Mouse (Mus musculus) cerebral cortex, adult 2 months (tissue): Measurements from ENCODE around the gene Zfp273.

Source experiments
- WGBS: fragments of 180-500 bp; shearing (Covaris S2); methylation state at CpG from one replicate; pipeline ENCODE4 v1.1.7; 2018; 5-methylcytosine and 5-hydroxymethylcytosine counted together

Gene Zfp273

GRCm38 (mm10) chr13:67813710-67814660 is at the start of gene Zfp273:
Gene Zfp273 (plus strand): TSS chr13:67813740.
- WGBS = 2% methylated on average over 31 of the region's 31 CpGs

- WGBS = 5% methylated on average over 26 of the region's 26 CpGs
Measured at GRCm38 (mm10) chr13:67779265-67780221, 34.0 kb upstream of the Zfp273 start, which contains the start of gene Zfp493. Gene Zfp493 (plus strand): TSS chr13:67779693.

DNA sequence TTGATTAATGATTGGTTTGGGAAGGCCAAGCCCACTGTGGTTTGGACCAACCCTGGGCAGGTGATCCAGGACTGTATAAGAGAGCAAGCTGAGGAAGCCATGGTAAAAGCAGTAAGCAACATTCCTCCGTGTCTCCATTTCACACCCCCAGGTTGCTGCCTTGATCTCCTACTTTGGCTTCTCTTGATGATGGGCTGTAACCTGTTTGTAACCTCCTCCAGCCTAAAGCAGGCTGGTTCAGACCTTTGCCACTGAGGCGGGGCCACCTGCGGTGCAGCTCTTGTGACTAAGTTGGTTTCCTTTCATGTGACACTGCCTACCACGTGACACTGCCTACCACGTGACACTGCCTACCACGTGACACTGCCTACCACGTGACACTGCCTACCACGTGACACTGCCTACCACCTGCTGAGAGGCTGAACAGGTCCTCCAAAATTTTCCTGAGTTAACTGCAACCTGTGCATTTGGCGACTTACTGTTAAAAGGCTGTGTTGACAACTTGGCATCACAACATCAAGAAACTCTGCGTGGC is 21.6 kb upstream of the Zfp273 start:
- WGBS = 96% methylated on average over 10 of the region's 10 CpGs

GRCm38 (mm10) chr13:67798618-67799017 is 14.9 kb upstream of the Zfp273 start:
- WGBS = 63% methylated on average over 3 of the region's 3 CpGs

- 74% methylated on average over 3 of the region's 3 CpGs for WGBS
Measured at GRCm38 (mm10) chr13:67799151-67799550, 14.4 kb upstream of the Zfp273 start.

- WGBS = 75% methylated on average over 1 of the region's 1 CpGs
Measured at GRCm38 (mm10) chr13:67811651-67812210, 1.8 kb upstream of the Zfp273 start.

DNA sequence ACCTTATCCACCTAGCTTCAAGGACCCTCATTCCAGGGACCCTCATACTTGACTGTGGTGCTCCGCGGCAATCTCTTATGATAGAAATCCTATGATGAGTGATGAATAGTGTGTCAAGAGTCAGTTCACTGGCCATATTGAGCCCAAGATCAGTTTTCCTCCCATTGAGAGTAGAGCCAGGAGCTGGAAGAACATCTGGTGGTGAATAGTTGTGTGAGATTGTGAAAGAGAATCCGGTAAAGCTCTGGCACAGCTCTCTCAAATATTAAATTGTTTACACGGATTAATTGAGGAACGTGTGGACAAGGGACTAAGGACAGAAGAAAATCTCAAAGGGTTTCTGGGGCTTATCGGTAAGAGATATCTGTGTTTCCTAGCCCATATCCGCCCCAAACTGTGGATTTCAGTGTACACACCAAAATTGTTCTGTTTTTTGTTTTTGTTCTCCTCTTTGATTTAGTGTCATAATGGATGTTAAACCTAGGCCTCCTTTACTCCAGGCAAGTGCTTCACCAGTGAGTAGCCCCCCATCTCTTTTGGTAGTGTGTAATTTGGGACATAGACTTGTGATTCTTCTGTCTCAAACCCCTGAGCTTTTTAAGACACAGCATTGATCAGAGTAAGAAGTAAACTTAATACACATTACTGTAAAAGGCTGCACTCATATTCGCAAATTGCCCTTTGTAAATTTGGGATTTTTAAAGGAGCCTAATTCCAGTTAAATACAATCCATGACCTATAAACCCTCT is 405 bp upstream of the Zfp273 start:
- WGBS = 79% methylated on average over 8 of the region's 8 CpGs

- 48% methylated on average over 1 of the region's 1 CpGs for WGBS
Measured at GRCm38 (mm10) chr13:67818636-67819035, 5.1 kb downstream of the Zfp273 start.

GRCm38 (mm10) chr13:67830911-67831336 is 17.4 kb downstream of the Zfp273 start, which contains the start of gene Gm10037:
Gene Gm10037 (plus strand): TSS chr13:67831106.
- WGBS = 3% methylated on average over 14 of the region's 14 CpGs

DNA sequence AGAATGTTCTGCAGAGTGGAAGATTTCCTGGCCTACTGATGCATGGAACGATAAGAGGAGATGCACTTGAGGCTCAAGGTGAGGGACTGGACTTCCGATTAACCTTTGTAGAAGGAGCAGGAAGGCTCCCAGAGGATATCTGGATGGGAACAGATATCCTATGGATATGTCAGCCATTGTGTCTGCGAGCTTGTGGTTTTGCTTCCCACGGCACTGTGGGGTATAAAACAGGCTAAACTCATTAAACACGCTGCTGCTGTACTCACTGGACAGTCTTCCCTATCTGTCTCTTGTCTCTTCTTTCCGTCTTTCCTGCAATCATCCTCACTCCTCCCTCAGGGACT is 30.2 kb downstream of the Zfp273 start:
- WGBS = 41% methylated on average over 6 of the region's 6 CpGs

DNA sequence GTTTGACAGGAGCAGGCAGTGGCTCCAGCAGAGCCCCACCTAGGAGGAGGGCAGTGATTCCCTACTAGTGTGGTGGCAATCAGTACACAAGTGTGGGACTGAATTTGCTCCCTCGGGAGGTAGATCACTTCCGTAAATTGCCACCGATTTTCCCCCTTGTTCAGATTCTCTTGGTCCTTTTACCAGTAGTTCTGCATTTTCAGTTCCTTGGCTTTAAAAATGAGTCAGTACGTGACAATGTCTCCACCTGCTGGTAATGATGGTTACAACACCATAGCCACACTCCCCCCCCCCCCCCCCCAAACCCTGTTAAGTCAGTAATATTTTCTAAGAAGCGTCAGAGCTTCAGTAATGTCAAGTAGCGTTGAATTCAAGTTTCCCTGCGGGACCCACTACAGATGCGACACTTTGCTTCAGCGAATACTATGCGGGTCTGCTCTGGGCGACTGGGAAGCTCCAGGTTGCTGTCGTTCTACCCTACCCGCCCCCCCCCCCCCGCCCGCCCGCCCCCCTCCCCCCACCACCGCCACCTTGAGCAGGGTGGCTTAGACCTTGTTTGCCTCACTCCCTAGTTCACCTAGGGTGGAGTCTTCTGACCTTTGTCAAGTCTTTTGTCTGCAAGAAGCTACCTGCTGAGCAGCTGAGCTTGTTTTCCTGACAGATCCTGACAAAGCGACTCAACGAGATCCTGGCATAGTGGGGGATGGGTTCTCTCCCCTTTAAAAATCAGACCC is 30.7 kb downstream of the Zfp273 start:
- 1% methylated on average over 18 of the region's 19 CpGs for WGBS

DNA sequence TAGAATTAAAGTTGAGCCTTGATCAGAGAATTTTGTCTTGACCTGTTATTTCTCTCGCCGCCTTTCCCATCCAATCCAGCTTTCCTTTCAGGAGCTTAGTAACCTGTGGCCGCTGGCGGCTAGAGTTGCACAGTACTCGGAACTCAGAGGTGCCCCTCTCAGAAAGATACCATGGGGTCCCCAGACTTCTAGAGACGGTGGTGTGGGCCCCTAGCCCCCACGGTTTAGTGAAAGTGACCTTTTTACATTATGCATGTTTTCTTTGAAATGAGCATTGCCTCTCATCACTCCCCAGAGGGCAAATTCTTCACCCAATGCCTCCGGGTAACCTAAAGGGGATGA is 31.3 kb downstream of the Zfp273 start:
- 18% methylated on average over 8 of the region's 8 CpGs for WGBS

DNA sequence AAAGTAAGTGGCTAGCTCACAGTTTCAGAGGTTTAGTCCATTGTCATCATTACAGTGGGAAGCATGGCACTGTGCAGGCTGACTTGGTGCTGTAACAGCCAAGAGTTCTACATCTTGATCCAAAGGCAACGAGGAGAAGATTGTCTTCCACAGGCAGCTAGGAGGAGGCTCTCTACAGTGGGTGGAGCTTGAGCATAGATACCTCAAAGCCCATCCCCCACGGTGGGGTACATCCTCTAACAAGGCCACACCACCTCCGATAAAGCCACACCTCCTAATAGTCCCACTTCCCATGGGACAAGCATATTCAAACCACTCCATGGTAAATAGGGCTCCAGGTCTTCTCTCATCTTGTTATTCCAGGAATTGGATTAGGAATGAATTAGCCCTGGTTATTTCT is 36.8 kb downstream of the Zfp273 start:
- 74% methylated on average over 3 of the region's 3 CpGs for WGBS

DNA sequence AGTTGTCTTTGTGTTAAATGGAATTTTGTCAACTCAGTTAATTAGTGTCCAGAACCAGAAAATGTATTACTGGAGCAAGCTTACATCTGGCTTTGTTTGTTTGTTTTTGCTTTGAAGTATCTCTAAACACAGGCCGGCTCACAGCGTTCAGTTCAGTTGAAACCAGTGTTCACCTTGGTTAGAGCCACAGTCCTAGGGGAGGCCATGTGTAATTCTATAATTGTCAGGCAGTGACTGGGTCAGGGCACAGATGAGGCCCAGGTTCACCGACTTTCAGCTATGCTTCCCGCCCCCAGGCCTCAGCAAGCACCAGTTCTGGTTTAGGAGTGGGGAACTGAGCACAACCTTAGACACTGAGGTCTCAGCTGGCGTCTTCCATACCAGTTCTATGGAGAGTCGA is 39.6 kb downstream of the Zfp273 start:
- 89% methylated on average over 6 of the region's 6 CpGs for WGBS

DNA sequence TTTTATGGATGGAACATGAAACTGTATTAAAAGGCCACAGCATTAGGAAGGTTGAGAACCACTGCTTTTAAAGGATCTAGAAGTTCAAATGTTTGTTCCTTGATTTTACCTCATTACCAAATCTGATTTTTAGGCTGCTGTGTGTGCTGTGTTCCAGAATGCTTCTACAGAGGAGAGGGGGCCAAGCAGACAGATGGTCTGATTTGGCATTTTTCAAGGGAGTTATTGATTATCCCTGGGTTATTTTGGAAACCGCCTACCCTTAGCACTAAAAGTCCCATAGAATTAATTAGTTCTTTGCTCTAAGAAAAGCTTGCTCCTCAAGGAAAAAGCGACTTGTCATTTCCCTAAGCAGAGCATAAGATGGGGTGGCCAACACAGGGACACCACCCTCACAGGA is 40.4 kb downstream of the Zfp273 start:
- 62% methylated on average over 2 of the region's 2 CpGs for WGBS

- WGBS = 40% methylated on average over 1 of the region's 1 CpGs
Measured at GRCm38 (mm10) chr13:67857317-67857716, 43.8 kb downstream of the Zfp273 start.

DNA sequence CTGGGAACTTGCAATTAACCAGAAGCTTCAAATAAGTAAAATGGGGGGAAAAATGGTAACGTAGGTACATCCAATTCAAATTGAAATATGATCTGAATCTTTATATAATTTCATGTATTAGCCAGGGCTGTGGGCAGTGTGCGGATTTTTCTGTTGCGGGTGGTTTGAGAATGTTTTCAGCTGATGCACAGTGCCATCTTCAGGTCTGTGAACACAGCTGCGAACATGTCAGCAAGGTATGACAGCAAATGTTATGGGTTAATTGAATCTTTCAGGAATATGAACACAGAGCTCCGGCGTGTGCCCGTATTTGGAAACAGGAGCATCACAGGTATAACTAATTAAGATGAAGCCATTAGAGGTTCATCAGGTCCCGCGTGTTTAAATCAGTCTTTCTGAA is 49.0 kb downstream of the Zfp273 start:
- 82% methylated on average over 9 of the region's 9 CpGs for WGBS

DNA sequence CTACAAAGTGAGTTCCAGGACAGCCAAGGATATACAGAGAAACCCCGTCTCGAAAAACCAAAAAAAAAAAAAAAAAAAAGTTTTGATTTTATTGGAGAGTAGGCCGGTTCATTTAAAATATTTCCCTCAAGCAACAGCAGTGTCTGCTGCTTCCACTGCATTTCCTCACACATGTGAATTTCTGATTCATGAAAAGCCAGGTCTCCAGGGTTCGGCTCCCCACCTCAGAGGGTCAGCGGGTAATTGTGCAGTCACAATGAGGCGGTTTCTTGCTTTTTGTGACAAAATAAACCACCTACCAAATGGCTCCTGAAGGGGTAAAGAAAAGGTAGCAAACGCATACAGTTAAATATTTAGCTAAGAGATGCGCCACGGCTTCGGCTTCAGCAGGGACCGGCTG is 49.5 kb downstream of the Zfp273 start, which contains the start of gene BC048507:
Gene BC048507, plus strand, starts transcription at position 301 of the 400 bp plus-strand sequence.
- 87% methylated on average over 11 of the region's 11 CpGs for WGBS

- WGBS = 23% methylated on average over 5 of the region's 5 CpGs
Measured at GRCm38 (mm10) chr13:67864764-67865350, 51.3 kb downstream of the Zfp273 start.

DNA sequence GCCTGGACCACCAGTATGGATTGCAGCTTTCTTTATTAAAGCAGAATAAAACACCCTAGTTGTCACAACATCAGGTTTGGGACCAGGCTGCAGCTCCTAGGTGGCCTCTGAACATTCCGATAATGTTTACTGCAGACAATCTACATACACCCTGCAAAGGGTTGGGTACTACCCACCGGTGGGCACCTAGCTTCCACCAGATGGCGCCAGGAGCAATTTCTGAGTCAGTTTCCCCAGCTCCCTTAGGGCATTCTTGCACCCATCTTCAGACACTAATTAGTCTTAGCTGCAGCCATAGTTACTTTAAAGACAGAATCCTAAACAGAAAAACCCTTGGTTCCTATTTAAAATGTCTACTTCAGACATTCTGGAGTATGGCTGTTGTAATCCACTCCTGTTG is 54.4 kb downstream of the Zfp273 start:
- 46% methylated on average over 3 of the region's 3 CpGs for WGBS
